Mouse (Mus musculus) left cerebral cortex, postnatal 14 days (tissue): ENCODE measurements at regions not wholly inside any gene's neighbourhood (a gene's known extent, or its start where the extent isn't known, plus 50 kb on each side); places are given as distances from the start of the nearest gene placed in this dataset.
"Not testable (repeated sequence)": the region's sequence is repeated elsewhere in the genome, so short reads cannot be mapped to it uniquely, and the experiment has no call there.

Experiments
- DNase-seq, 2 experiments: peaks; one replicate each; pipeline ENCODE4 v3.0.0; 2021 to 2022; ENCODE audit warnings: low spot score in 2 of 2, mixed read lengths in 1 of 2
- intact Hi-C: fragments of 180-260 bp; cut with DNase I; formaldehyde crosslinking; loops from one replicate; pipeline ENCODE4 v1.15.1; 2025

GRCm38 (mm10) chr10:96685991-96686601, 69.3 kb downstream of the Btg1 start:
- no peak for DNase-seq
- intact Hi-C loops: no loop called here

- intact Hi-C loops: no loop called here
- DNase-seq: peak in 1 of 2 experiments; percentile 9
These were observed 70.0 kb downstream of the Btg1 start for GRCm38 (mm10) chr10:96686659-96687440.

GRCm38 (mm10) chr10:96687441-96687772, 70.6 kb downstream of the Btg1 start:
- no peak for DNase-seq
- intact Hi-C loops: no loop called here

- intact Hi-C loops: no loop called here
These were observed 73.4 kb downstream of the Btg1 start for GRCm38 (mm10) chr10:96689976-96690867.

GRCm38 (mm10) chr10:96690868-96691302, 74.1 kb downstream of the Btg1 start:
- DNase-seq: peak; percentile 7 to 56
- intact Hi-C loops: no loop called here

More at GRCm38 (mm10) chr10:96689976-96690867, 73.4 kb downstream of the Btg1 start:
- DNase-seq: no peak

GRCm38 (mm10) chr10:96691319-96691870, 74.6 kb downstream of the Btg1 start:
- intact Hi-C loops: no loop called here
- no peak for DNase-seq

GRCm38 (mm10) chr10:96692821-96693220, 76.0 kb downstream of the Btg1 start:
- DNase-seq: no peak
- intact Hi-C loops: no loop called here

GRCm38 (mm10) chr10:96693766-96694165, 77.0 kb downstream of the Btg1 start:
- intact Hi-C loops: no loop called here
- DNase-seq: no peak

- DNase-seq: no peak
- intact Hi-C loops: no loop called here
These were observed 79.8 kb downstream of the Btg1 start for GRCm38 (mm10) chr10:96696571-96696970.

GRCm38 (mm10) chr10:96697781-96698180, 81.0 kb downstream of the Btg1 start:
- DNase-seq: no peak
- intact Hi-C loops: no loop called here

- DNase-seq: no peak
- intact Hi-C loops: no loop called here
These were observed 89.8 kb downstream of the Btg1 start for GRCm38 (mm10) chr10:96706656-96707055.

- intact Hi-C loops: no loop called here
- no peak for DNase-seq
These were observed 91.7 kb downstream of the Btg1 start for GRCm38 (mm10) chr10:96708471-96708870.

- intact Hi-C loops: no loop called here
- DNase-seq: no peak
These were observed 93.0 kb downstream of the Btg1 start for GRCm38 (mm10) chr10:96709698-96710356.

GRCm38 (mm10) chr10:96711993-96712392, 95.2 kb downstream of the Btg1 start:
- DNase-seq: no peak
- intact Hi-C loops: no loop called here

- intact Hi-C loops: no loop called here
- DNase-seq: no peak
These were observed 97.9 kb downstream of the Btg1 start for GRCm38 (mm10) chr10:96714702-96715101.

GRCm38 (mm10) chr10:96717281-96717680, 100.5 kb downstream of the Btg1 start:
- intact Hi-C loops: no loop called here
- no peak for DNase-seq

GRCm38 (mm10) chr10:96718706-96719105, 101.9 kb downstream of the Btg1 start:
- intact Hi-C loops, DNase-seq: not testable (repeated sequence)

GRCm38 (mm10) chr10:96720281-96720711, 103.5 kb downstream of the Btg1 start:
- intact Hi-C loops: loop anchor here (5.0 kb wide), 1 partner anchor 98 kb away; no protein-coding TSS in a partner anchor
- peak; percentile 18 to 20 for DNase-seq
